Mouse (Mus musculus): ENCODE measurements around the gene Nif3l1. TPM values are rescaled to one million over a fixed set of nuclear protein-coding genes. Genes with fewer than 3 reads are reported as not detected.

The Nif3l1 gene
- total and polyA plus RNA-seq, 2 experiments from 2014 or later, result 41.5 to 46.8 TPM

- Histone ChIP-seq H3K4me2 (ENCODE audit: low read depth) (peak within 1 kb of the TSS; percentile 88), H3K9ac (peak within 1 kb of the TSS; percentile 81), H3K36me3 (ENCODE audit: insufficient read depth) (peaks cover 9% of the 10 kb centered on the region), H3K27me3 (ENCODE audit: insufficient read depth, low read length) (no peaks in the 10 kb centered on the region), H3K9me3 (ENCODE audit: low read length) (peaks cover 8% of the 10 kb centered on the region; the same call in 1 of the 2 replicates), H3K27ac (ENCODE audit: low read depth, low read length) (peak within 1 kb of the TSS; percentile 91), H3K4me1 (ENCODE audit: insufficient read depth) (peaks cover 15% of the 10 kb centered on the region), H3K4me3 (ENCODE audit: low read depth, low read length) (peak within 1 kb of the TSS; percentile 99)
- DNase-seq (peak; percentile 95), ATAC-seq (peak; percentile 100)
- TF ChIP-seq CTCF (IDR thresholded peaks at IDR 0.05; ENCODE audit: low read depth), result no peak
- WGBS, result under 1% methylated on average over 64 of the region's 64 CpGs
Measured at GRCm38 (mm10) chr1:58504577-58505254, 59.8 kb downstream of the Nif3l1 start, which contains the start of gene Orc2. TSS of gene Orc2 (minus strand) at chr1:58505109.

DNA sequence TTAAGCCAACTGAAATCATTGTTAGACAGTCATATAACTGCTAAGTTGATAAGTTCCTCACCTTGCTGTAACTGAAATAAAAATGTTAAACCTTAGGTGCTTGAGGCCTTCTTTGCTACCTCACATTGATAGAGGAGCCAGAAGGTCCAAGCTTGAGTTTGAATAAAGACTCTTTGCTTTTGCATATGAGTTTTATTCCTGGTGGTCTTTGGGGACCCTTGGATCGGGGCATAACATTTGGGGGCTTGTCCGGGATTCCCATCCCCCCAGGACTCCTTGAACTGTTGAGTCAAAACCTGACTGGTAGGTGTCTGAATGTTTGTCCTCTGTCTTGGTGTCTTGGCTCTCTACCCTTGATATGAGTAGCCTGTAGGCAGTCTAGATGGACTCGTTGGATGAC lies 62.3 kb downstream of the Nif3l1 start:
- WGBS, result 96% methylated on average over 3 of the region's 3 CpGs
- no peaks in the 10 kb centered on the region for H3K36me3 ChIP-seq (ENCODE audit: insufficient read depth)
- no peak overlapping the region for H3K4me2 ChIP-seq (ENCODE audit: low read depth)
- H3K4me3 ChIP-seq (ENCODE audit: low read depth, low read length), result no peak overlapping the region
- H3K9ac ChIP-seq, result no peak overlapping the region
- H3K4me1 ChIP-seq (ENCODE audit: insufficient read depth), result peaks cover 15% of the 10 kb centered on the region
- no peak overlapping the region for H3K27ac ChIP-seq (ENCODE audit: low read depth, low read length)
- no peak for ATAC-seq
- no peak for DNase-seq
- TF ChIP-seq CTCF (IDR thresholded peaks at IDR 0.05; ENCODE audit: low read depth), result no peak
- H3K27me3 ChIP-seq (ENCODE audit: insufficient read depth, low read length), result no peaks in the 10 kb centered on the region
- peaks cover 8% of the 10 kb centered on the region; the same call in 1 of the 2 replicates for H3K9me3 ChIP-seq (ENCODE audit: low read length)

Other genes starting within 250 kb of the Nif3l1 start
- 0.95 and 1.8 TPM in 2 replicates for gene Aox4, start 234.8 kb upstream of the Nif3l1 start, total RNA-seq (2014; rRNA removed)
- 1.0 and 1.2 TPM in 2 replicates for gene Aox4, start 234.8 kb upstream of the Nif3l1 start, polyA plus RNA-seq (2015; fragmentation: Nextera tagmentation; extraction: Ambion mirVana)
- gene Aox2, start 166.8 kb upstream of the Nif3l1 start, total RNA-seq (2014; rRNA removed), result 0.05 TPM in 1 of 2 replicates, not detected in the other
- gene Aox2, start 166.8 kb upstream of the Nif3l1 start, polyA plus RNA-seq (2015; fragmentation: Nextera tagmentation; extraction: Ambion mirVana), result not detected in 2 replicates
- 322 and 340 TPM in 2 replicates for gene Bzw1, start 52.3 kb upstream of the Nif3l1 start, total RNA-seq (2014; rRNA removed)
- gene Bzw1, start 52.3 kb upstream of the Nif3l1 start, polyA plus RNA-seq (2015; fragmentation: Nextera tagmentation; extraction: Ambion mirVana), result 344 and 354 TPM in 2 replicates
- 121 and 143 TPM in 2 replicates for gene Clk1, start 21.1 kb upstream of the Nif3l1 start, total RNA-seq (2014; rRNA removed)
- 62.6 and 86.0 TPM in 2 replicates for gene Clk1, start 21.1 kb upstream of the Nif3l1 start, polyA plus RNA-seq (2015; fragmentation: Nextera tagmentation; extraction: Ambion mirVana)
- 29.0 and 48.5 TPM in 2 replicates for gene Ppil3, start 335 bp downstream of the Nif3l1 start, total RNA-seq (2014; rRNA removed)
- gene Ppil3, start 335 bp downstream of the Nif3l1 start, polyA plus RNA-seq (2015; fragmentation: Nextera tagmentation; extraction: Ambion mirVana), result 53.5 and 55.4 TPM in 2 replicates
- 24.1 and 68.5 TPM in 2 replicates for gene Orc2, start 60.0 kb downstream of the Nif3l1 start, total RNA-seq (2014; rRNA removed)
- 17.0 and 21.6 TPM in 2 replicates for gene Orc2, start 60.0 kb downstream of the Nif3l1 start, polyA plus RNA-seq (2015; fragmentation: Nextera tagmentation; extraction: Ambion mirVana)
- gene Fam126b, start 141.2 kb downstream of the Nif3l1 start, total RNA-seq (2014; rRNA removed), result 19.3 and 25.4 TPM in 2 replicates
- 5.4 and 12.5 TPM in 2 replicates for gene Fam126b, start 141.2 kb downstream of the Nif3l1 start, polyA plus RNA-seq (2015; fragmentation: Nextera tagmentation; extraction: Ambion mirVana)
- 98.4 and 118 TPM in 2 replicates for gene Ndufb3, start 141.2 kb downstream of the Nif3l1 start, total RNA-seq (2014; rRNA removed)
- 198 and 249 TPM in 2 replicates for gene Ndufb3, start 141.2 kb downstream of the Nif3l1 start, polyA plus RNA-seq (2015; fragmentation: Nextera tagmentation; extraction: Ambion mirVana)

Data from forebrain, postnatal 0 days (tissue).